Mouse (Mus musculus): Measurements from ENCODE around the gene Clcn2. TPM values are rescaled to one million over a fixed set of nuclear protein-coding genes. Genes with fewer than 3 reads are reported as not detected.

Gene Clcn2
- polyA plus RNA-seq, 1 experiment from 2014 or later = 13.2 TPM

DNA sequence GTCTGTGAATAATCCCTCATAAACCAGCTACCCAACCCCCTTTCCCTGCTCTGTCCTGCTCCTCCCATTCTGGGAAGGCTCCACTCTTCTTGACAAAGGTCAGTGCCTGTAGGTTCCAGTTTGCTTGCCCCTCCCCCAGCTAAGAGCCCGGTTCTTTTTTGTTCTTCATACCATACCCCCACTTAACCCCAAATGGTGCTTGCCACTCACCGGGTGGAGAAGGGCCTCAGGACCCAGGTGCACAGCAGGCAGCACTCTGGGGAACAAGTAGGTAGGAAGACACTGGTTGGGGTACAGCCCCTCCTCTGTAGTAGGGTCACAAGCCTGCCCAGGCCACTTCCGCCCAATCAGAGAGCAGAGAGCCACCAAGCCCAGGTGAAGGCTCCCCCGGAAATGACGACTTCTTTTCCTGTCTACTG is 12.8 kb upstream of the Clcn2 start:
- peaks cover 8% of the 10 kb centered on the region; the same call in 1 of the 2 replicates for H3K4me1 ChIP-seq (ENCODE audit: control insufficient read depth, insufficient read depth, low read length)
- no peak overlapping the region for H3K27ac ChIP-seq (ENCODE audit: low read length)
- H3K9ac ChIP-seq (replicated peaks; ENCODE audit: low read depth, low read length) = no peak overlapping the region
- no peaks in the 10 kb centered on the region for H3K9me3 ChIP-seq (ENCODE audit: control insufficient read depth, low read depth, low read length)
- no peaks in the 10 kb centered on the region for H3K36me3 ChIP-seq (ENCODE audit: control insufficient read depth, insufficient read depth, low read length)
- H3K4me3 ChIP-seq (ENCODE audit: low read depth, low read length) = no peak overlapping the region
- H3K27me3 ChIP-seq (ENCODE audit: control insufficient read depth, insufficient read depth, low read length) = peaks cover 14% of the 10 kb centered on the region
- 30% methylated on average over 5 of the region's 5 CpGs for WGBS
- H3K4me2 ChIP-seq (replicated peaks; ENCODE audit: low read depth, low read length) = no peak overlapping the region
- no peak for ATAC-seq (ENCODE audit: insufficient number of reproducible peaks, insufficient read depth, low FRiP score, low read depth)

DNA sequence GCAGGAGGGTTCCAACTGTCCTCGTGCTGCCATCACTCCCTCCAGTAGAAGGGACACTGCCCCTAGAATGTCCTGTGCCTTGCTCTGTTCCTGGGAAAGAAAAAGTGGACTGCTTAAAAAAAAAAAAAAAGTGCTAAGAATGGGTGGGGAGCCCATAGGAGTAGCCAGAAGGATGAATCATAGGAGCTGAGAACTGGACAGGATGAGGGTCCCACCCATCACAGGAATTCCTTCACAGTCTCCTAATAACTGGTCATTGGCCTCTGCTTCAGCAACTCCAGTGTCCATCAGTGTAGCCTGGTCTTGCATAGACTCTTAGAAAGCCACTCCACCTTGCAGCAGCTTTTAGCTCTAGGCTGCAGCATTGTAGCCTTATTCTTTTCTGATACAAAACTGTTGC is 8.8 kb upstream of the Clcn2 start:
- Histone ChIP-seq H3K4me1 (ENCODE audit: control insufficient read depth, insufficient read depth, low read length) (no peaks in the 10 kb centered on the region), H3K36me3 (ENCODE audit: control insufficient read depth, insufficient read depth, low read length) (0 out of 2 replicates have a peak, but pooled peaks cover 4% of the 10 kb centered on the region), H3K9me3 (ENCODE audit: control insufficient read depth, low read depth, low read length) (no peaks in the 10 kb centered on the region), H3K9ac (replicated peaks; ENCODE audit: low read depth, low read length) (no peak overlapping the region), H3K27ac (ENCODE audit: low read length) (no peak overlapping the region), H3K4me2 (replicated peaks; ENCODE audit: low read depth, low read length) (no peak overlapping the region), H3K4me3 (ENCODE audit: low read depth, low read length) (no peak overlapping the region), H3K27me3 (ENCODE audit: control insufficient read depth, insufficient read depth, low read length) (no peaks in the 10 kb centered on the region)
- 67% methylated on average over 1 of the region's 1 CpGs for WGBS
- no peak for ATAC-seq (ENCODE audit: insufficient number of reproducible peaks, insufficient read depth, low FRiP score, low read depth)

DNA sequence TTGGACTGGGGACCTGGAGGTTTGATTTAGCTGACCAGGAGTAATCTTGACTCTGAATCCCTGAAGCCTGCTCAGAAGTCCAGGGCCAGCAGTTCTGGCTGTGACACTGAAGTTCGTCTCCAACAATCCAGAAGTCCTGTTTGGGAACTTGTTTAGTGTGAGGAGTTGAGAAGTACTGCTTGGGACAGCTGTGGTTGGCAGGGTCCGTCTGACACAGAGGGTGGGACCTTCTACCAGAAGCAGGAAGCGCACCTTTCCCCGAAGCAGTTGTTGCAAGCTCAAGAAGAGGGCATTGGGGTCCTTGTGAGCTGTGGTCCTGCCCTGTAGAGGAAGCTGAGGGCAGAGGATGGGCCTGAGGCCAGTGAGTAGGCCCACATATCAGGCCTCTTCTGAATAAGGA is 8.2 kb upstream of the Clcn2 start:
- Histone ChIP-seq H3K27ac (ENCODE audit: low read length) (no peak overlapping the region), H3K4me1 (ENCODE audit: control insufficient read depth, insufficient read depth, low read length) (no peaks in the 10 kb centered on the region), H3K4me3 (ENCODE audit: low read depth, low read length) (no peak overlapping the region), H3K36me3 (ENCODE audit: control insufficient read depth, insufficient read depth, low read length) (0 out of 2 replicates have a peak, but pooled peaks cover 4% of the 10 kb centered on the region), H3K9me3 (ENCODE audit: control insufficient read depth, low read depth, low read length) (no peaks in the 10 kb centered on the region), H3K4me2 (replicated peaks; ENCODE audit: low read depth, low read length) (no peak overlapping the region), H3K9ac (replicated peaks; ENCODE audit: low read depth, low read length) (no peak overlapping the region), H3K27me3 (ENCODE audit: control insufficient read depth, insufficient read depth, low read length) (no peaks in the 10 kb centered on the region)
- no peak for ATAC-seq (ENCODE audit: insufficient number of reproducible peaks, insufficient read depth, low FRiP score, low read depth)
- 78% methylated on average over 4 of the region's 4 CpGs for WGBS

DNA sequence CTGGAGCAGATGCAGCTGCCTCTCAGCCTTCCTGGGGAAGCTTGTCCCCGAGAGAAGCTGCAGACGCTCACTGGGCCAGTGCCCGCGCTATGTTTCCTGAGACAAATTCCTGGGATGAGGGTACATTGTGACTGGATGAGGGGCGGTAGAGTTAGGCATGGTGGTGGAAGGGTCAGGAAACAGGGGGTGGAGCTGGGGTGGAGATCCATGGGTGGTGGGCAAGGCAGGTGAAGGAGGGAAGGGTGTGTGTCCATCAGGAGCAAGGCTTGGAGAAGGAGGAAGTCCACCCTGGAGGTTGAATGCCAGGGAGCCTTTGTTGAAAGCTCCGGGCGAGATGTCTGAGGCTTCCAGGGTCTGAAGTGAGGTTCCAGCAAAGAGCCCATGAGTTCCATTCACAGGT is 7.8 kb upstream of the Clcn2 start:
- no peak overlapping the region for H3K27ac ChIP-seq (ENCODE audit: low read length)
- H3K4me3 ChIP-seq (ENCODE audit: low read depth, low read length) = no peak overlapping the region
- no peak for ATAC-seq (ENCODE audit: insufficient number of reproducible peaks, insufficient read depth, low FRiP score, low read depth)
- no peak overlapping the region for H3K9ac ChIP-seq (replicated peaks; ENCODE audit: low read depth, low read length)
- WGBS = 77% methylated on average over 7 of the region's 7 CpGs
- H3K4me1 ChIP-seq (ENCODE audit: control insufficient read depth, insufficient read depth, low read length) = no peaks in the 10 kb centered on the region
- H3K4me2 ChIP-seq (replicated peaks; ENCODE audit: low read depth, low read length) = no peak overlapping the region
- H3K36me3 ChIP-seq (ENCODE audit: control insufficient read depth, insufficient read depth, low read length) = 0 out of 2 replicates have a peak, but pooled peaks cover 4% of the 10 kb centered on the region
- no peaks in the 10 kb centered on the region for H3K9me3 ChIP-seq (ENCODE audit: control insufficient read depth, low read depth, low read length)
- H3K27me3 ChIP-seq (ENCODE audit: control insufficient read depth, insufficient read depth, low read length) = no peaks in the 10 kb centered on the region

DNA sequence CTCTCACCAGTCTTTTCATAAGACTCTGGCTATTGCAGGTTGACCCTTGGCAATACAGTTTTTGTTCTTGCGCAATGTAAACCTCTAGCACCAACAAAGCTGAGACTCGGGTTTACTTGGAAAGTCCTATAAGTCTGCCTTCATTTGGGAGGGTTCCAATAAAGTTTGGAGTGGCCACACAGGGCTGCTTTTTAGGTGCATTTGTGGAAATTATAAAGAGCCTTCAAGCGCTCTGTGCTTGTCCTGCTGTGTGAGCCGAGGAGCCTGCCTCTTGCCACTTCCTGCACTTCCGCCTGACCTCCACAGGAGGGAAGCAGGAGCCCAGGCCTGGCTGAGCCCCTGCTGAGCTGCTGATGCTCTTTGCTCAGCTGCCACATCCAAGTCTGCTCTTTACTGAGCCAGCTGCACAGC is 6.8 kb upstream of the Clcn2 start:
- H3K4me2 ChIP-seq (replicated peaks; ENCODE audit: low read depth, low read length) = no peak overlapping the region
- H3K4me3 ChIP-seq (ENCODE audit: low read depth, low read length) = no peak overlapping the region
- 35% methylated on average over 5 of the region's 5 CpGs for WGBS
- no peaks in the 10 kb centered on the region for H3K9me3 ChIP-seq (ENCODE audit: control insufficient read depth, low read depth, low read length)
- no peak overlapping the region for H3K9ac ChIP-seq (replicated peaks; ENCODE audit: low read depth, low read length)
- ATAC-seq (ENCODE audit: insufficient number of reproducible peaks, insufficient read depth, low FRiP score, low read depth) = peak; percentile 87; the same call in 1 of the 2 replicates
- H3K27me3 ChIP-seq (ENCODE audit: control insufficient read depth, insufficient read depth, low read length) = no peaks in the 10 kb centered on the region
- 0 out of 2 replicates have a peak, but pooled peaks cover 4% of the 10 kb centered on the region for H3K36me3 ChIP-seq (ENCODE audit: control insufficient read depth, insufficient read depth, low read length)
- no peaks in the 10 kb centered on the region for H3K4me1 ChIP-seq (ENCODE audit: control insufficient read depth, insufficient read depth, low read length)
- no peak overlapping the region for H3K27ac ChIP-seq (ENCODE audit: low read length)

DNA sequence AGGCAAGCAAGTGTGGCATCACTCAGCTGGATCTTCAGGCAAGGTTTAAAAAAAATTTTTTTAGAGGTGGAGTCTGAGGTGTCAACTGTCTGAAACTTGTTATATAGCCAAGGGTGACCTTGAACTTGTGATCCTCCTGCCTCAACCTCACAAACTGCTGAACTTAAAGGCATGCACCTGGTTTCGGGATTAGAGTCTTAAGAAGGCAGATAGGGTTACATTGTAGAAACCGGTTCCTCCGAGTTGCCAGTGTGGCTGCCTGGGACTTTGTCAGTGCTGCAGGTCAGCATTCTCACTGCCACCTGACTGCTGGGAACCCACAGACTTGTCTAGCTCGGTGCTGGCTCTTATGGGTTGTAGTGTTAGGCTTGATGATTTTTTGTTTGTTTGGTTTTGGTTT is 5.7 kb upstream of the Clcn2 start:
- 37% methylated on average over 4 of the region's 4 CpGs for WGBS
- H3K36me3 ChIP-seq (ENCODE audit: control insufficient read depth, insufficient read depth, low read length) = 0 out of 2 replicates have a peak, but pooled peaks cover 4% of the 10 kb centered on the region
- peaks cover 6% of the 10 kb centered on the region; the same call in 1 of the 2 replicates for H3K4me1 ChIP-seq (ENCODE audit: control insufficient read depth, insufficient read depth, low read length)
- no peaks in the 10 kb centered on the region for H3K9me3 ChIP-seq (ENCODE audit: control insufficient read depth, low read depth, low read length)
- H3K9ac ChIP-seq (replicated peaks; ENCODE audit: low read depth, low read length) = no peak overlapping the region
- no peak overlapping the region for H3K4me3 ChIP-seq (ENCODE audit: low read depth, low read length)
- H3K27ac ChIP-seq (ENCODE audit: low read length) = no peak overlapping the region
- H3K4me2 ChIP-seq (replicated peaks; ENCODE audit: low read depth, low read length) = no peak overlapping the region
- ATAC-seq (ENCODE audit: insufficient number of reproducible peaks, insufficient read depth, low FRiP score, low read depth) = no peak
- H3K27me3 ChIP-seq (ENCODE audit: control insufficient read depth, insufficient read depth, low read length) = no peaks in the 10 kb centered on the region

- WGBS = 50% methylated on average over 4 of the region's 4 CpGs
These were observed 5.2 kb upstream of the Clcn2 start for GRCm38 (mm10) chr16:20722736-20723135.

DNA sequence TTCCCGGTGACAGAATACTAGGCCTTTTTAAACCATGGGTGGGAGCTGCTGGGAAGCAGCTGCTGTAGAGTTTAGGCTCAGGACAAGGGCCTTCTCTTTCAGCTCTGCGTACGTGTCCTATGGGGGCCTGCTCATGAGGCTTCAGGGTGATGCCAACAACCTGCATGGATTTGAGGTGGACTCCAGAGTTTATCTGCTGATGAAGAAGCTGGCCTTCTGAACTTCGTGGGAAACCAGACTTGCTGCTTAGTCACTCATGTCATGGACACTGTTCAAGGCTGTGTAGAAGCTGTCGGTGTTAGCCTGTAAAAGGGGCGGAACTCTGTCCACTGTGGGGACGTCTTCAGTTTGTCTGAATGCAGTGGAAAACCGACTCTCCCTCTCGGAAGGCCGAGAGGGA is 4.3 kb upstream of the Clcn2 start:
- no peak for ATAC-seq (ENCODE audit: insufficient number of reproducible peaks, insufficient read depth, low FRiP score, low read depth)
- peaks cover 6% of the 10 kb centered on the region; the same call in 1 of the 2 replicates for H3K4me1 ChIP-seq (ENCODE audit: control insufficient read depth, insufficient read depth, low read length)
- H3K9me3 ChIP-seq (ENCODE audit: control insufficient read depth, low read depth, low read length) = no peaks in the 10 kb centered on the region
- H3K27ac ChIP-seq (ENCODE audit: low read length) = no peak overlapping the region
- H3K36me3 ChIP-seq (ENCODE audit: control insufficient read depth, insufficient read depth, low read length) = 0 out of 2 replicates have a peak, but pooled peaks cover 4% of the 10 kb centered on the region
- H3K4me3 ChIP-seq (ENCODE audit: low read depth, low read length) = no peak overlapping the region
- H3K27me3 ChIP-seq (ENCODE audit: control insufficient read depth, insufficient read depth, low read length) = no peaks in the 10 kb centered on the region
- no peak overlapping the region for H3K9ac ChIP-seq (replicated peaks; ENCODE audit: low read depth, low read length)
- H3K4me2 ChIP-seq (replicated peaks; ENCODE audit: low read depth, low read length) = no peak overlapping the region
- 86% methylated on average over 10 of the region's 10 CpGs for WGBS

More at GRCm38 (mm10) chr16:20722736-20723135, 5.2 kb upstream of the Clcn2 start:
- Histone ChIP-seq H3K27me3 (ENCODE audit: control insufficient read depth, insufficient read depth, low read length) (no peaks in the 10 kb centered on the region), H3K4me2 (replicated peaks; ENCODE audit: low read depth, low read length) (no peak overlapping the region), H3K9ac (replicated peaks; ENCODE audit: low read depth, low read length) (no peak overlapping the region), H3K4me1 (ENCODE audit: control insufficient read depth, insufficient read depth, low read length) (peaks cover 6% of the 10 kb centered on the region; the same call in 1 of the 2 replicates), H3K36me3 (ENCODE audit: control insufficient read depth, insufficient read depth, low read length) (0 out of 2 replicates have a peak, but pooled peaks cover 4% of the 10 kb centered on the region), H3K4me3 (ENCODE audit: low read depth, low read length) (no peak overlapping the region), H3K9me3 (ENCODE audit: control insufficient read depth, low read depth, low read length) (no peaks in the 10 kb centered on the region), H3K27ac (ENCODE audit: low read length) (no peak overlapping the region)
- ATAC-seq (ENCODE audit: insufficient number of reproducible peaks, insufficient read depth, low FRiP score, low read depth) = no peak
